Mouse (Mus musculus) bone marrow, adult 2 months (tissue): ENCODE measurements around the gene Tshz2. TPM values are rescaled to one million over a fixed set of nuclear protein-coding genes. Genes with fewer than 3 reads are reported as not detected.

ENCODE experiments used
- H3K27ac ChIP-seq: fragments of 200-500 bp; 2 replicates; pipeline ENCODE4 v1.5.1; 2012; ENCODE audit warnings: low read depth, mild to moderate bottlenecking, control low read depth, inconsistent platforms, low read length; ENCODE audit not compliant: control insufficient read depth, poor library complexity, insufficient read depth
- H3K4me1 ChIP-seq: fragments of 200-500 bp; 2 replicates; pipeline ENCODE4 v1.6.1; 2011; ENCODE audit warnings: low read length; ENCODE audit not compliant: control insufficient read depth, insufficient read depth
- H3K4me3 ChIP-seq: fragments of 200-500 bp; replicated peaks from 2 replicates; pipeline ENCODE3; 2011; ENCODE audit warnings: mild to moderate bottlenecking, low read depth, low read length, control low read depth; ENCODE audit not compliant: control insufficient read depth
- CTCF ChIP-seq: fragments of 200-500 bp; IDR thresholded peaks from 2 replicates; pipeline ENCODE4 v1.5.1; 2011; ENCODE audit warnings: low read length, control low read depth; ENCODE audit not compliant: control insufficient read depth, insufficient read depth
- POLR2A ChIP-seq: fragments of 200-500 bp; IDR thresholded peaks from 2 replicates; pipeline ENCODE4 v1.6.1; 2011; ENCODE audit warnings: low read depth, mild to moderate bottlenecking, control low read depth, low read length, borderline replicate concordance; ENCODE audit not compliant: control insufficient read depth
- WGBS: fragments of 180-500 bp; shearing (Covaris S2); methylation state at CpG from one replicate; pipeline ENCODE4 v1.1.7; 2018; 5-methylcytosine and 5-hydroxymethylcytosine counted together
- polyA plus RNA-seq: library from polyadenylated mRNA; stranded (reverse); fragments of >200 nt; gene quantifications from 2 replicates; pipeline ENCODE4 v1.2.4, GENCODE M21; 2011; ENCODE audit warnings: low replicate concordance; ENCODE audit not compliant: missing spikeins, insufficient read depth, insufficient read length

Tshz2 gene
- polyA plus RNA-seq, 1 experiment = 1.4 TPM

DNA sequence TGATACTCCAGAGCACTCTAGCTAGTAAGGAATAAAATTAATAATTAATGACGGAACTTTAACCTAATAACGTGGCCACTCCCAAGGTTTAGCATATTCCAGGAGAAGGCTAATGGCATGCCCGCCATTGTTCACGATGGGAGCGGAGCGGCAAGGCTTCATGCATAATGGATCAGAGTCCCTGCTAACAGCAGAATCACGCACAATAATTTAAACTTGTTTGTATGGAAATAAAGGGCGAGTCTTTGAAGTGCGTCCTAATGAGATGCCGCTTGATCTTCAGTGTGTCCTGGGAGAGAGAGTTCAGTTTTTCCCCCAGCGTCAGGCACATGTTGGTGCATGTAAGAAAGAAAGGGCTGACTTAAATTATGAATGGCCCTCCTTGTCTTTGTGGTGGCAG lies 376.9 kb downstream of the Tshz2 start:
- WGBS = 77% methylated on average over 11 of the region's 11 CpGs
- Histone ChIP-seq H3K27ac (no peak overlapping the region), H3K4me1 (peaks cover 2% of the 10 kb centered on the region; the same call in 1 of the 2 replicates), H3K4me3 (no peak overlapping the region)
- TF ChIP-seq POLR2A (no peak), CTCF (no peak)

DNA sequence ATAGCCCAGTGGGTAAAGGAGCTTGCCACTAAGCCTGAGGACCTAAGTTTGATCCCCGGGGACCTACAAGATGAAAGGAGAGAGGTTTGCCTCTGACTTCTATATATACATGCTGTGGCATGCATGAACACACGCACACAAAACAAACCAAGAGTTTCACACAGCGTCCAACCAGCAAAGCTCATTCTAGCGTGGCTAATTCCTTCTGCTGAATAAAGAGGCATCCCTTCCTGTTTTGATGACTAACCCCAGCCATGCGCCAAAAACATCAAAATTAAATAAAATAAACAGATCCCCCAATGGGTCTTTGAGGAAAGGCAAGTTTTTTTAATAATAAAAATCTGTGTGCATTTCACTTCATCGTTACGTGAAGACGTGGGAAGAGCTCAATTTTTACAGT lies 379.0 kb downstream of the Tshz2 start:
- WGBS = 69% methylated on average over 8 of the region's 8 CpGs
- Histone ChIP-seq H3K27ac (no peak overlapping the region), H3K4me1 (peaks cover 2% of the 10 kb centered on the region; the same call in 1 of the 2 replicates), H3K4me3 (no peak overlapping the region)
- no peak for TF ChIP-seq POLR2A
- TF ChIP-seq CTCF = no peak

DNA sequence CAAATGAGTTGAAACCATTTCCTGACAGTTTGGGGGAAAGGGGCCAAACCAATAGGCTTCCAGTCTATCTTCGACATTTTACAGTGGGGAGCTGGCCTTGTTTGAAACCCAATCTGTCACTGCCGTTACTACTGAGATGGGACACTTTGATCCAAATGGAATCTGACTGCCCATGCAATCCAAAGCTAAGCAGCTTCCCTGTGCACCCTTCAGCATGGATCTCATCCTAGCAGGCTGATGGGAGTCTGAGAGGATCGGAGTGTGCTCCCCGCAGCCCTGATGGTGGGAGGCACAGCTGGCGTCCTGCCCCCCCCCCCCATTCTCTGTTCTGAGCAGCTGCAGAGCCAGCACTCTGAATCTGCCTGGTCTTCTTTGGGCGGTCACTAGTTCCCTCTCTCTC lies 384.5 kb downstream of the Tshz2 start:
- Histone ChIP-seq H3K4me3 (no peak overlapping the region), H3K27ac (no peak overlapping the region), H3K4me1 (no peaks in the 10 kb centered on the region)
- TF ChIP-seq POLR2A (no peak), CTCF (no peak)
- 66% methylated on average over 6 of the region's 6 CpGs for WGBS

DNA sequence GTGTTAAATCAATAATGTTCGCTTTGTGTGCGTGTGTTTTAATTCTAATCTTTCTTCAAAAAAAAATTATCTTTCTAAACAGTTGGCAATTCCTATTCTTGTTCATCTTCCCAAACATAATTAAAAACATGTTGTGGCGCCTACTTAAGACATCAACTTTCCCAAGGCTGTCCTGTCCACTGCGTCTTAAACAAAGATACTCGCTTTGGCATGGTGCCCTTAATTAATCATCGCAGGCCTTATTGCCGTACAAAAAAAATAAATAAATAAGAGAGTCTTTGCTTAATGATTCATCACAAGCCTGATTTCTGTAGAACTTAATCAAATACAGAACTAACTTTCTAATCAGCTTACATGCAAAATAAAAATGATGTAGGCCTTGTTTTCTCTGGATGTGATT lies 385.1 kb downstream of the Tshz2 start:
- H3K4me3 ChIP-seq = no peak overlapping the region
- no peak for TF ChIP-seq POLR2A
- TF ChIP-seq CTCF = no peak
- H3K4me1 ChIP-seq = no peaks in the 10 kb centered on the region
- 90% methylated on average over 7 of the region's 7 CpGs for WGBS
- H3K27ac ChIP-seq = no peak overlapping the region

DNA sequence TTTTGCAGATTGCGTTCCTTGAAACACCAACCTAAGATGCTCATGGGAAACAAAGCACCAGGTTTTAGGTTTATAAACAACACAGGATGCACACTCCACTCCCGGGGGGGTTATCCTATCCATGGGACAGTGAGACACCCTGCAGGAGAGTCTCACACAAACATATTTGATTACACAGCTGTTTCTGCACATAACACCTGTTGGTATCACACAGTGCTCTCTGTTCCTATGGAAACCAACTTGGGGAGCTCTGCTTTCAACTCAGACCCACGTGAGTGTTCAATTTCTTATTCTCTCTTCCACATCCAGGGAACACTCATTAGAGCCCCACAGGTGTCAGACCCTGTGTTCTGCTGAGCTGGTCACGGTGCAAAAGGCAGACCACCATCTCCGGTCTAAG lies 390.1 kb downstream of the Tshz2 start:
- Histone ChIP-seq H3K4me3 (no peak overlapping the region), H3K4me1 (no peaks in the 10 kb centered on the region), H3K27ac (no peak overlapping the region)
- WGBS = 82% methylated on average over 5 of the region's 5 CpGs
- no peak for TF ChIP-seq POLR2A
- no peak for TF ChIP-seq CTCF

DNA sequence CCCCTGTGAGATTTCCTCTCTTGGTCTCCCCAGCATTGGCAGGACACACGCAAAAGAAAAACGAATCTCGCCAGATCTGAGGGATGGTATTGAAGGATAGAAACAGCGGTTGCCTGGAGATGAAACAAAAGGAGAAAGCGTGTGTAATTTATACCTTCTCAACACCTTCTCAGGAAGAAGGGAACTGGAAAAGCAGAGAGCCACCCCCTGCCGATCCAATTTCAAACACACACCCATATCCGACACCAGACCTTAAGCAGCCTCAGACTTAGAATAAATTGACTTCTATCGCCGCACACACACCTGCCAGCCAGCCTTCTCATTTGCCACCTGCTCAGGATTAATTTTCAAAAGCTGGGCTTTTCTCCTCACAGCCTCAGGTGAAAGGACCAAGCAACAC lies 390.9 kb downstream of the Tshz2 start:
- WGBS = 84% methylated on average over 9 of the region's 9 CpGs
- no peak overlapping the region for H3K4me3 ChIP-seq
- no peaks in the 10 kb centered on the region for H3K4me1 ChIP-seq
- TF ChIP-seq CTCF (no peak), POLR2A (no peak)
- H3K27ac ChIP-seq = no peak overlapping the region

DNA sequence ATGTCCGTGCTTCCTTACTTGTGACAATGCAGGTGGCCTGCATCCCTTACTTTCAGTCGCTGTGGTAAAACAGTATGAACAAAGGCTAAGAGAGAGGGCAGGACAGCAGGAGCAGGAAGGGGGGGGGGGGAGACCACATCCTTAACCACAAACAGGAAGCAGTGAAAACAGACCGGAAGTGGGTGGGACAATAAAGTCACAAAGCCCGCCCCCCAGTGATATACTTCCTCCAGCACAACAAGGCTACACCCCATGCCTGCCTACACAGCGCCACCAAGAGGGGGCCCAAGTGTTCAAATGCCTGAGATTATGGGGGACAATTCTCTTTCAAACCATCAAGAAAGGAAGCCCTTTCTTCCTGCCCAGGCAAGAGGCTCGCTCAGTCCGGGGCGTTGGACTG lies 392.1 kb downstream of the Tshz2 start:
- TF ChIP-seq CTCF (no peak), POLR2A (no peak)
- Histone ChIP-seq H3K4me1 (no peaks in the 10 kb centered on the region), H3K27ac (no peak overlapping the region), H3K4me3 (no peak overlapping the region)
- 53% methylated on average over 8 of the region's 8 CpGs for WGBS

DNA sequence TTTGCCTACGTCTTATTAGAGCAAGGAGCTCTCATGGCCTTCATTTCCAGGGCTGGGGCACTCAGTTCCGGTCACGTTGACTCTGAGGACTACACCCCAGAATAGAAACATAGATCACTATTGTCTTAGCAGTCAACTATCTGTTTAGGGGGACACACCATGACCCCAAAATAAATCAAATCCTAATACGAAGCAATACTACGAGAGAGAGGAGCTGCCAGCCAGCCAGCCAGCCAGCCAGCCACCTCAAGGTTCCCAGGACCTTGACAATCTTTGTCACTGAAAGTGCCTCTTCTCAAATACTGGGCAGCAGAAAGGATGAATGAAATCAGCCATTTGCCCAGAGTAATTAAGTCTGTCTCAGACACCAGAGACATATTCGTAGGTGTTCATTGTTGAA lies 393.1 kb downstream of the Tshz2 start:
- Histone ChIP-seq H3K4me3 (no peak overlapping the region), H3K27ac (no peak overlapping the region), H3K4me1 (no peaks in the 10 kb centered on the region)
- 85% methylated on average over 6 of the region's 6 CpGs for WGBS
- TF ChIP-seq POLR2A (no peak), CTCF (no peak)

DNA sequence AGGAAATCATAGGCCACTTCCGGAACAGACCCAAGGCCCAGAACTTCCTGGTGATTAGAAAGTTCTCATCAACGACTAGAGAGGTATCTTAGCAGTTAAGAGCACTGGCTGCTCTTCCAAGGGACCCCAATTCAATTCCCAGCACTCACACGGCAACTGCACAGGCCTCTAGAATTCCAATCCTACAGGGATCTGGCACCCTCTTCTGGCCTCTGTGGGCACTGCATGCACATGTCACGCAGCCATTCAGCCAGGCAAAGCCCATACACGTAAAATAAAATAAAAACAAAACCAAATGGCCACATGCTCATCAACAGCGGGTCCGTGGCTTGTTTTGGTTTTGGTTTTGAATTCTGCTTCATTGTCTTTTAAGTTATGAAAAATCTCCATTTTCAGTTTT lies 395.0 kb downstream of the Tshz2 start:
- Histone ChIP-seq H3K4me1 (no peaks in the 10 kb centered on the region), H3K4me3 (no peak overlapping the region), H3K27ac (no peak overlapping the region)
- TF ChIP-seq CTCF (peak; percentile 19; the same call in 1 of the 2 replicates), POLR2A (no peak)
- 85% methylated on average over 7 of the region's 7 CpGs for WGBS
